Mouse (Mus musculus): ENCODE data around the gene Ltc4s. TPM values are rescaled to one million over a fixed set of nuclear protein-coding genes. Genes with fewer than 3 reads are reported as not detected.

The Ltc4s gene
- polyA plus RNA-seq, 1 experiment: 1.3 TPM

- H3K4me3 ChIP-seq (ENCODE audit: insufficient read depth, poor library complexity, severe bottlenecking): no peak overlapping the region
- TF ChIP-seq FOSL1 (IDR thresholded peaks at IDR 0.05; ENCODE audit: insufficient read depth, low read length, poor library complexity, severe bottlenecking) (peak; percentile 32), CTCF (IDR thresholded peaks at IDR 0.05; ENCODE audit: control insufficient read depth, insufficient read depth, insufficient read length) (no peak), MAX (IDR thresholded peaks at IDR 0.05) (peak; percentile 71), CEBPB (IDR thresholded peaks at IDR 0.05; ENCODE audit: low read depth) (peak; percentile 10), USF1 (IDR thresholded peaks at IDR 0.05; ENCODE audit: low read depth) (peak; percentile 90), MYOD1 (IDR thresholded peaks at IDR 0.05; ENCODE audit: control insufficient read depth, insufficient read length, low read depth) (peak; percentile 54), MYOG (IDR thresholded peaks at IDR 0.05; ENCODE audit: control insufficient read depth, extremely low read depth, insufficient read length) (no peak)
These were observed 25.3 kb downstream of the Ltc4s start for GRCm38 (mm10) chr11:50212848-50213758.

GRCm38 (mm10) chr11:50212060-50212739 is 26.2 kb downstream of the Ltc4s start:
- Histone ChIP-seq H3ac (ENCODE audit: control insufficient read depth, insufficient read length, low read depth) (peak overlapping the region; percentile 22), H3K79me2 (ENCODE audit: control insufficient read depth, insufficient read depth) (peaks cover 47% of the 10 kb centered on the region), H3K79me3 (ENCODE audit: low read depth) (peaks cover 31% of the 10 kb centered on the region), H3K36me3 (ENCODE audit: control insufficient read depth, insufficient read depth) (peaks cover 21% of the 10 kb centered on the region), H3K4me3 (ENCODE audit: insufficient read depth, poor library complexity, severe bottlenecking) (no peak overlapping the region), H3K27me3 (ENCODE audit: control insufficient read depth, insufficient read depth, insufficient read length) (no peaks in the 10 kb centered on the region)
- TF ChIP-seq MYOG (IDR thresholded peaks at IDR 0.05; ENCODE audit: control insufficient read depth, extremely low read depth, insufficient read length): no peak
- no peak for TF ChIP-seq MYOD1 (IDR thresholded peaks at IDR 0.05; ENCODE audit: control insufficient read depth, insufficient read length, low read depth)
- TF ChIP-seq CEBPB (IDR thresholded peaks at IDR 0.05; ENCODE audit: low read depth): peak; percentile 76
- TF ChIP-seq FOSL1 (IDR thresholded peaks at IDR 0.05; ENCODE audit: insufficient read depth, low read length, poor library complexity, severe bottlenecking): no peak
- TF ChIP-seq CTCF (IDR thresholded peaks at IDR 0.05; ENCODE audit: control insufficient read depth, insufficient read depth, insufficient read length): no peak
- peak; percentile 46 for TF ChIP-seq MAX (IDR thresholded peaks at IDR 0.05)
- TF ChIP-seq USF1 (IDR thresholded peaks at IDR 0.05; ENCODE audit: low read depth): no peak

More at GRCm38 (mm10) chr11:50212848-50213758, 25.3 kb downstream of the Ltc4s start:
- Histone ChIP-seq H3K79me2 (ENCODE audit: control insufficient read depth, insufficient read depth) (peaks cover 38% of the 10 kb centered on the region), H3K79me3 (ENCODE audit: low read depth) (peaks cover 22% of the 10 kb centered on the region), H3K36me3 (ENCODE audit: control insufficient read depth, insufficient read depth) (peaks cover 12% of the 10 kb centered on the region), H3ac (ENCODE audit: control insufficient read depth, insufficient read length, low read depth) (peak overlapping the region; percentile 22), H3K27me3 (ENCODE audit: control insufficient read depth, insufficient read depth, insufficient read length) (no peaks in the 10 kb centered on the region)

GRCm38 (mm10) chr11:50211322-50212059 is 26.9 kb downstream of the Ltc4s start:
- Histone ChIP-seq H3K79me3 (ENCODE audit: low read depth) (peaks cover 36% of the 10 kb centered on the region), H3K79me2 (ENCODE audit: control insufficient read depth, insufficient read depth) (peaks cover 54% of the 10 kb centered on the region), H3K4me3 (ENCODE audit: insufficient read depth, poor library complexity, severe bottlenecking) (peak overlapping the region; percentile 99), H3K27me3 (ENCODE audit: control insufficient read depth, insufficient read depth, insufficient read length) (no peaks in the 10 kb centered on the region), H3K36me3 (ENCODE audit: control insufficient read depth, insufficient read depth) (peaks cover 28% of the 10 kb centered on the region), H3ac (ENCODE audit: control insufficient read depth, insufficient read length, low read depth) (no peak overlapping the region)
- no peak for TF ChIP-seq MYOG (IDR thresholded peaks at IDR 0.05; ENCODE audit: control insufficient read depth, extremely low read depth, insufficient read length)
- TF ChIP-seq MAX (IDR thresholded peaks at IDR 0.05): no peak
- TF ChIP-seq CTCF (IDR thresholded peaks at IDR 0.05; ENCODE audit: control insufficient read depth, insufficient read depth, insufficient read length): no peak
- no peak for TF ChIP-seq MYOD1 (IDR thresholded peaks at IDR 0.05; ENCODE audit: control insufficient read depth, insufficient read length, low read depth)
- TF ChIP-seq CEBPB (IDR thresholded peaks at IDR 0.05; ENCODE audit: low read depth): no peak
- TF ChIP-seq USF1 (IDR thresholded peaks at IDR 0.05; ENCODE audit: low read depth): no peak
- TF ChIP-seq FOSL1 (IDR thresholded peaks at IDR 0.05; ENCODE audit: insufficient read depth, low read length, poor library complexity, severe bottlenecking): no peak

GRCm38 (mm10) chr11:50210505-50211151 is 27.8 kb downstream of the Ltc4s start, which contains the start of the genes Sqstm1 and Mgat4b:
Sqstm1 (minus strand) TSS chr11:50210827.
Mgat4b (plus strand) TSS chr11:50210890.
- no peak for TF ChIP-seq MAX (IDR thresholded peaks at IDR 0.05)
- no peak for TF ChIP-seq CTCF (IDR thresholded peaks at IDR 0.05; ENCODE audit: control insufficient read depth, insufficient read depth, insufficient read length)
- no peak for TF ChIP-seq CEBPB (IDR thresholded peaks at IDR 0.05; ENCODE audit: low read depth)
- Histone ChIP-seq H3K36me3 (ENCODE audit: control insufficient read depth, insufficient read depth) (peaks cover 37% of the 10 kb centered on the region), H3K4me3 (ENCODE audit: insufficient read depth, poor library complexity, severe bottlenecking) (peak within 1 kb of the TSS; percentile 99), H3K79me3 (ENCODE audit: low read depth) (peaks cover 45% of the 10 kb centered on the region), H3ac (ENCODE audit: control insufficient read depth, insufficient read length, low read depth) (peak within 1 kb of the TSS; percentile 82), H3K27me3 (ENCODE audit: control insufficient read depth, insufficient read depth, insufficient read length) (no peaks in the 10 kb centered on the region), H3K79me2 (ENCODE audit: control insufficient read depth, insufficient read depth) (peaks cover 60% of the 10 kb centered on the region)

- TF ChIP-seq MAX (IDR thresholded peaks at IDR 0.05) (peak; percentile 72), CTCF (IDR thresholded peaks at IDR 0.05; ENCODE audit: control insufficient read depth, insufficient read depth, insufficient read length) (no peak), MYOD1 (IDR thresholded peaks at IDR 0.05; ENCODE audit: control insufficient read depth, insufficient read length, low read depth) (no peak), FOSL1 (IDR thresholded peaks at IDR 0.05; ENCODE audit: insufficient read depth, low read length, poor library complexity, severe bottlenecking) (no peak), MYOG (IDR thresholded peaks at IDR 0.05; ENCODE audit: control insufficient read depth, extremely low read depth, insufficient read length) (no peak)
- H3ac ChIP-seq (ENCODE audit: control insufficient read depth, insufficient read length, low read depth): peak overlapping the region; percentile 82
These were observed 28.3 kb downstream of the Ltc4s start for GRCm38 (mm10) chr11:50210101-50210504.

More at GRCm38 (mm10) chr11:50210101-50210504, 28.3 kb downstream of the Ltc4s start:
- peaks cover 64% of the 10 kb centered on the region for H3K79me2 ChIP-seq (ENCODE audit: control insufficient read depth, insufficient read depth)
- peaks cover 50% of the 10 kb centered on the region for H3K79me3 ChIP-seq (ENCODE audit: low read depth)
- peak overlapping the region; percentile 99 for H3K4me3 ChIP-seq (ENCODE audit: insufficient read depth, poor library complexity, severe bottlenecking)
- H3K27me3 ChIP-seq (ENCODE audit: control insufficient read depth, insufficient read depth, insufficient read length): no peaks in the 10 kb centered on the region
- peaks cover 42% of the 10 kb centered on the region for H3K36me3 ChIP-seq (ENCODE audit: control insufficient read depth, insufficient read depth)

Data from C2C12 (cell line).